Mouse (Mus musculus): ENCODE data around the gene Snx21.
A peak's percentile ranks its signal among the peaks of the same experiment; 100 is the strongest.

Gene Snx21

GRCm38 (mm10) chr2:164785481-164786387 is at the start of gene Snx21:
Gene Snx21 (plus strand): TSS chr2:164785823.
- peak; percentile 57 to 78 for DNase-seq (ENCODE audit: low spot score in 2 of 2)

DNA sequence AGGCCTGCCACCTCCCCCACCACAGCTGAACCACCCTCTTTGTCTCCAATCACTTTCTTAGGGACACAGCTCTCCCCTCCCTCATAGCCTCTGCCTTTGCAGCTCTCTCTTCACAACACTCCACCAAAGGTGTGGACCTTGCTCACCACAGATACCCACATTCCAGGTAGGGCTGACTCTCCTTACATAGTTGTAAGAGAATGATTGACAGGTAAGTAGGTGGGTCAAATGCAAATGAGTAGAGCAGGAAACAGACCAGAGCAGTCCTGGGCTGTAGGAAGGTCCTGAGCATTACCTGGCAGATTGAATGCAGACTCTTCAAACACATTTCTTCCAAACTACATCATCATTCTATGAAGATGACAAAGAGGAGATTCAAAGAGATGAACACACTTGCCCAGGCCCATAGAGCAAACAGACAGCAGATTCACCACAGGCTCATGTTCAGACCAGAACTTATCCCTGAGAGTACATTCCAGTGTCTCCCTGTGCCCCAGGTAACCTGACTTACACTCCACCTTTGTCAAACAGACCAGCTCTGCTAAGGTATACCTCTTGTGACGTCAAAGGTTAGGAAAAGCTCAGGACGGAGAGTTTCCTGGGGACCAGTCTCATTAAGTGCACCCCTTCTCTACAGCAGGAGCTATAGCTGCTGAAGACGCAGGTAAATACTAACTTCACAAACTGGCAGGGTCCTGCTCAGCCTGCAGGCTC is 48.1 kb upstream of the Snx21 start:
- DNase-seq (ENCODE audit: low spot score in 2 of 2) = no peak

DNA sequence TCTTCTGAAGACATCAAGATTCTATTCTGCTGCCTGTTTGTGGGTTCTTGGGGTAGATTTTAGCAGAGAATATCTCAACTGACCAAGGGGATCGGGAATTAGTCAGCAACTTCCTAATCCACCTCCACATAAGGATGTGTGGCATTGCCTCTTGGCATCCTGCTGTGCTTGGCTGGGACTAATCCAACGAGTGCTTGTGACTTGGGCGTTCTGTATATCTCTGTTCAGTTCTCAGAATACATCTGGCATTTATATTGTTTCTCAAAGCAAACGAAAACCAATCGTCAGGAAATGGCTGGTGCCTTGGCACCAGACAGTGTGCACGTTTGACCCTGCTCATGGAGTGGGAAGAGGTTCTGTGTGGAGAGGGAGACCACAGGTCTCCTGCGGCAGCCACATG is 45.7 kb upstream of the Snx21 start:
- DNase-seq (ENCODE audit: low spot score in 2 of 2) = no peak

- no peak for DNase-seq (ENCODE audit: low spot score in 2 of 2)
Measured at GRCm38 (mm10) chr2:164744987-164745386, 40.6 kb upstream of the Snx21 start.

DNA sequence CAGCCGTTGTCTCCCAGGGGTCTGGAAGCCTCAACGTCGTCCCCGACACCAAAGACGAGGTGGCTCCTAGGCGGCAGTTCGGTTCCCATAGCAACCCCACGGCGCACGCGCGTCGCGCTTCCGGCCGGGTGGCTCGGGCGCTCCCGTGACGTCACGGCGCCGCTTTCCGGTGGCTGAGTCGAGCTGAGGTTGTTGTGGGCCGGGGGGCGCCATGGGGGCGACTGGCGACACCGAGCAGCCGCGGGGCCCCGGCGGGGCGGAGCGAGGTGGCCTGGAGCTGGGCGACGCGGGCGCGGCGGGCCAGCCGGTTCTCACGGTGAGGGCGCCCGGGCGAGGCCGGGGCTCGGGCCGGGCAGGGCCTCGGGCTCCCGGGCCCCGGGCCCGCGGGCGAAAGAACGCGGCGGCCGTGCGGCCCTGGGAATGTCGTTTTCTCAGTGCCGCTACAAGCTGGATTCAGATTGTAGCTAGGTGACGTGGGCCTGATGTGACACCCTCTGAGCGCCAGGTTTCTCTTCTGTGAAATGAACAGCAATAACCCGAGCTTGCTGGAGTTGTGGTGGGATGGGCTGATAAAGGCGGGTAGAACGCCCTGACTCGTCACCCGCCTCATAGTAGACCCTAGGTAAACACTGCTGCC is 39.7 kb upstream of the Snx21 start, which contains the start of the genes Wfdc3 and Dnttip1:
Gene Wfdc3 (minus strand): TSS at position 89 of the 637 bp plus-strand sequence.
Gene Dnttip1 (plus strand): TSS at position 141 of the 637 bp plus-strand sequence.
- DNase-seq (ENCODE audit: low spot score in 2 of 2) = peak; percentile 83 to 94

- no peak for DNase-seq (ENCODE audit: low spot score in 2 of 2)
Measured at GRCm38 (mm10) chr2:164746693-164747092, 38.9 kb upstream of the Snx21 start.

- no peak for DNase-seq (ENCODE audit: low spot score in 2 of 2)
Measured at GRCm38 (mm10) chr2:164748191-164748590, 37.4 kb upstream of the Snx21 start.

- no peak for DNase-seq (ENCODE audit: low spot score in 2 of 2)
Measured at GRCm38 (mm10) chr2:164748991-164749390, 36.6 kb upstream of the Snx21 start.

DNA sequence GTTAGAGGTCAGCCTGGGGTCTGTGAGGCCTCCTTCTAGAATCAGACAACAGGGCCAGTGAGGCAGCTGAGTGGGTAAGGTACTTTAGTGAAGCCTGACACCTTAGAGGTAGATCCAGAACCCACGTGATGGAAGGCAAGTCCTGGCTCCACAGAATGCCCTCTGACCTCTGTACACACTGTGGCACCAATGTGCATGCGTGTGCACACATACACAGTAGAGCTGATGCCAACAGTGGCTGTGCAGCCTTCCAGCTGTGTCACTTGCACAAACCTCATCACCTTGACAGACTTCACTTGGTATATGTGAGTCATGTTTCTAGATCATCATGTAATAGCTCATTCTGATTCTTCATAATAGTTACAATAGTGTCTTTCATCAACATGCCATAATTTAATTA is 33.2 kb upstream of the Snx21 start:
- no peak for DNase-seq (ENCODE audit: low spot score in 2 of 2)

- no peak for DNase-seq (ENCODE audit: low spot score in 2 of 2)
Measured at GRCm38 (mm10) chr2:164754105-164754504, 31.5 kb upstream of the Snx21 start.

DNA sequence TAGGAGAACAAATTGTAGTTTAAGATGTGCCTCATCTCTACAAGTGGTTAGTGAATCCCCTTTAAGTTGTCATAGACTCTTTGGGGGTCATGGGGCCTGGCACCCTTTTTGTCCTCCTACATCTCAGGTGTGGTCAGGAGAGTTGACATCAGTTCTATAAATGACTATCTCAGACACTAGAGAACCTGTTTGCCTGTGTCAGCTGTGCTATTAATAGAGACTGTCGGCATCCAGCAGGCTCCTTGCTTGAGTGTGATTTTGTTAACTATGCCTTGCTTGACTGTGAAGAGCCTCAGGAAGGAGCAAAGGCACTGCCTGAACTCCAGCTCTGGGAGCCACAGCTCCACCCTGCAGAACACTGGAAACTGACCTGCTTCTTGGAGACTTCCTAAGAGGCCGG is 30.8 kb upstream of the Snx21 start:
- no peak for DNase-seq (ENCODE audit: low spot score in 2 of 2)

- DNase-seq (ENCODE audit: low spot score in 2 of 2) = no peak
Measured at GRCm38 (mm10) chr2:164757841-164758240, 27.8 kb upstream of the Snx21 start.

DNA sequence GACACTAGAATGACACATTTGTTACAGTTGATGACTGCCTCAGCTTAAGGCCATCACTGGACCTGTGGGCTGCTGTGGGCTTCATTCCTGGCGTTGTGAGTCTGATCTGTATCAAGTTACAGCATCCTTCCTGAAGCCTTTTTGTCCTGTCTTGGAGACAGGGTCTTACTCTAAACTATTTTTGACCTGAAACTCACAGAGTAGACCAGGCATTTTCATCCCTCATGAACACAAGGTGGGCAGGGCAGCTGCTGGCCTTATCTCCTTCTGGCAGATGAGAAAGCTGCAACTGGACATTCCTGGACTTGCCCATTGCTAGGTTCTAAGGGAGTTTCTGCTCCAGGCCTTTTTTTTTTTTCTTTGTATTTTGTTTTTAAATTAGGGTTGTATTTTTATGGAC is 26.9 kb upstream of the Snx21 start:
- DNase-seq (ENCODE audit: low spot score in 2 of 2) = no peak

GRCm38 (mm10) chr2:164760059-164760833 is 25.4 kb upstream of the Snx21 start:
- no peak for DNase-seq (ENCODE audit: low spot score in 2 of 2)

DNA sequence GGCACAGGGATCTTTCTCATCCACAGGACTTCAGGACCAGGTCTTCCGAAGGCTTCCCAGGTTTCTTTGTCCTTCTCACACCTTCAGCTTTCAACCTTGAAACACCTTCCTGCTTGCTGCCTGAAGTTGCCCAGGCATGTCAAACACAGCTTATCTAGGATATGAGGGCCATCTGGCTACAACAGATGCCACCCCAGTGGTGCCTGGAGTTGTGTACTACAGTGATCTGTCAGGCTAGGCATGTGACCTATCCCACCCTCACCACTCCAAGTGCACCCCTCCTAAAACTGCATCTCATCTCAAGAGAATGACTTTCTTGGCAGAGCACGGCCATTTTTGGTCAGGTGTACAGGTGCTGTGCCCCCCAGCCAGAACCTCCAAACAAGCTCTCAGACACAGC is 24.1 kb upstream of the Snx21 start:
- DNase-seq (ENCODE audit: low spot score in 2 of 2) = no peak

- no peak for DNase-seq (ENCODE audit: low spot score in 2 of 2)
Measured at GRCm38 (mm10) chr2:164761971-164762370, 23.7 kb upstream of the Snx21 start.

DNA sequence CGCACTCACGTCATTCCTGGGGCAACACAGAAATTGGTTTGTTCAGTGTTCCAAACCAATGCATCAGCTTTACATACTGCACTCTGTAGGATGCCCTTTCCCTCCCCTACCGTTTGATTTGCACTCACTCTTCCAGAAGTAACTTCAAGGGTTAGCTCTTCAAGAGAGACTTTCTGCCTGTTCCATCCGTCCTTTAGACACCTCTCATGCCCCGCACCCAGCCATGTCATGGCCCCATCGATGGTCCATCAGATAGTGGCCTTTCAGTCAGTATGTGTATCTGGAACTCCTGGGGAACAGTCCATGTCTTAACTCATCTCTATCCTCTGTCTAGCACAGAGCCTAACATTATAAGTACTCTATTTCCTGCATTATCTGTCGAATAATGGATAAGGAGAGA is 23.0 kb upstream of the Snx21 start:
- no peak for DNase-seq (ENCODE audit: low spot score in 2 of 2)

DNA sequence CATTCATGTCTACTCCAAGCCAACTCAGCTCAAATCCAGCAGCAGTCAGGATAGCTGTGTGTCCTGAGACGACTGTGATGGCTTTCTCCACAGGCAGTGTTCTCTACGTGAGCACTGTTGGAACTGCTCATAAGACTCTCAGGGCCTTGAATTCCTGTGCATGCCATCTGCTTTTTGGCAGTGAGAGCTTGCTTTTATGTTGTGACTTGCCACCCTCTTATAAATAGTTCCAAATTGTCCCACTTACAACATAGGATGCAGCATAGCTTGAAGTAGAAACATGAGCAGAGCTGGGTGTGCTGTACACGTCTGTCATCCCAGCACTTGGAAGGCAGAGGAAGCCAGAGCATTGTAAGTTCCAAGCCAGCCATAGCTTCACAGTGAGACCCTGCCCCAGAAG is 19.8 kb upstream of the Snx21 start:
- no peak for DNase-seq (ENCODE audit: low spot score in 2 of 2)

DNA sequence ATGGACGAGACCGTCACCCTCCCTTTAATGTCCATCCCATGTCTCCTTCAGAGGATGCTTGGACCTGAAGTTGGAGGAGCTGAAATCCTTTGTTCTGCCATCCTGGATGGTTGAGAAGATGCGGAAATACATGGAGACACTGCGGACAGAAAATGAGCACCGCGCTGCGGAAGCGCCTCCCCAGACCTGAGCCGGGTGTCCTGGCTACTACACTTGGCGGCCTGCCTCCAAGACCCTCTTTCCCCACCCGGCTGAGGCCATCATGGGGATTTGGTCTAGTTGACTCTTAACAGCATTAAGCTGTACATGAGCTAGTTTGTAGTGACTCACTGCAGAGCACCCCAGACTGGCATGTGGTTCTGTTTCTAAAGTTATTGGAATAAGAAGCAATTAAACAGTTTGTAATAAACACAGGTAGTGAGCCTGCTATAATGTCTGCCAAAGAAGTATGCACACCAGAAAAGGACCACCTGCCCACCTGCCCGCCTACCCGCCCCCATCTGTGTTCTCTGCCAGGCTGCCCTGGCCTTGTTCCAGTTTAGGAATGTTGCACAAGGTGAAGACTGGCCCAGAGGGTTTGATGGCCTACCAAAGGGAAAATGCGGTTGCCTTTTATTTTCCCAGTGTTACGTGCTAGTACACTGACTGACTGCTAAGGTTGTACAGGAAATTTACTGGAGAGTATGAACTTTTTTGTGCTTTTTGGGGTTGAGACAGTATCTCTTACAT is 17.6 kb upstream of the Snx21 start:
- DNase-seq (ENCODE audit: low spot score in 2 of 2) = peak in 1 of 2 experiments; percentile 44

DNA sequence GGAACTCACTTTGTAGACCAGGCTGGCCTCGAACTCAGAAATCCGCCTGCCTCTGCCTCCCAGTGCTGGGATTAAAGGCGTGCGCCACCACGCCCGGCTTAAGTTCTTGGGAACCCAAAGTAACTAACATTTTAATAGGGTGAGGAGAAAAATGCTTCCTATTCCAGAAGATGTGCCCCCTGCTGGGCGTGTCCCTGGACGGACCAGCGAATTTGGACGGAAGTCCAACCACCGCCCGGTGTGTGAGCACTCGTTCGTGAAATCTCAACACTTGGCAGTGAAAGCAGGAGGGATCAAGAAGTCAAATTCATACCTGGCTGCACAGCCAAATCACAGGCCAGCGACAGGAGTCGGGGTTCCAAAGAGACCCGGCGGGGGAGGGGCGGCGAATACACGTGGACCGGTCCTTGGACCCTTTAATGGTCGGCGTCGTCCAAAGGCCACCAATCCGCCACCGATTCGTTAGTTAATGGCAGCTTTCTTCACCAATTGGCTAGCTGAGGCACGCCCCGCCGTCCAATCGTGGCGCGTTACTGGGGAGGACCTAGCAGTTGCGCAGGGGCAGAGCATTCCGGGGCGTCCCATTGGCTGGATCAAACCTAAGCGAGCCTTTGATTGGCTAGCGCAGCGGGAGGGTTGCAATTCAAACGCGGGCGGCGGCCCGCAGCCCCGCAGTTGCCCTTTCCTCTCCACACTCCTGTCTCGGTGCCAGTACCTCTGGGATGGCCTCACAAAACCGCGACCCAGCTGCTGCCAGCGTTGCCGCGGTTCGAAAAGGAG is 16.2 kb upstream of the Snx21 start, which contains the start of gene Ube2c:
Gene Ube2c (plus strand): TSS at position 641 of the 780 bp plus-strand sequence.
- DNase-seq (ENCODE audit: low spot score in 2 of 2) = peak; percentile 96 to 98

Data from cerebellum, postnatal 4 days (tissue).